Mouse (Mus musculus): ENCODE data around the gene Orc4. TPM values are rescaled to one million over a fixed set of nuclear protein-coding genes. Genes with fewer than 3 reads are reported as not detected.
A peak's percentile ranks its signal among the peaks of the same experiment; 100 is the strongest.

The Orc4 gene
- polyA plus RNA-seq (2014; fragmentation: Nextera tagmentation; extraction: Ambion mirVana) = 117 and 127 TPM in 2 replicates

DNA sequence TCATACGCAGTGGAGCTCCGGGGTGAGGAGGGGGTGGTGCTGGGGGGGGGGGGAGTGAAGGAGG, at the start of gene Orc4:
Orc4 (minus strand) TSS at position 26 of the 64 bp plus-strand sequence.
- Histone ChIP-seq H3K27ac (ENCODE audit: low read length) (peak within 1 kb of the TSS; percentile 97), H3K9ac (replicated peaks; ENCODE audit: low read depth, low read length) (peak within 1 kb of the TSS; percentile 83), H3K4me2 (replicated peaks; ENCODE audit: low read depth, low read length) (peak within 1 kb of the TSS; percentile 62), H3K4me3 (ENCODE audit: low read depth, low read length) (peak within 1 kb of the TSS; percentile 90), H3K4me1 (ENCODE audit: control insufficient read depth, insufficient read depth, low read length) (peaks cover 9% of the 10 kb centered on the region; the same call in 1 of the 2 replicates), H3K36me3 (ENCODE audit: control insufficient read depth, insufficient read depth, low read length) (no peaks in the 10 kb centered on the region), H3K27me3 (ENCODE audit: control insufficient read depth, insufficient read depth, low read length) (no peaks in the 10 kb centered on the region), H3K9me3 (ENCODE audit: control insufficient read depth, low read depth, low read length) (no peaks in the 10 kb centered on the region)
- WGBS = 0% methylated on average over 2 of the region's 2 CpGs
- no peak for ATAC-seq (ENCODE audit: insufficient number of reproducible peaks, insufficient read depth, low FRiP score, low read depth)

DNA sequence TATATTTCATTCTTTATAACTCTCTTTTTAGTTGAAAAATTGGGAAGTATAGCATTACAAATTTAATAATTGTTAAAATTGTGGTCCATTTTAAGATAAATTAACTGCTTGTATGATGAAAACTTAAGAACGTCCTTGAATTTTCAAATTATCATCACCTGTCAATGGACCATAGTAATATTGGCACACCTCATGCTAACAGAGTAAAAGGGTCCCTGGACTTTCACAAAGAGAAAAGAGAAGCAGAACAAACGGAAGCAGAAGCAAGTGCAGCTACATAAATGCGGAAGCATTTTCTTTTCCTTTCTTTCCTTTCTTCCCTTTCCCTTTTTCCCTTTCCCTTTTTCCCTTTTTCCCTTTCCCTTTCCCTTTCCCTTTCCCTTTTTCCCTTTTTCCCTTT, 40.2 kb upstream of the Orc4 start:
- ATAC-seq (ENCODE audit: insufficient number of reproducible peaks, insufficient read depth, low FRiP score, low read depth) = no peak
- Histone ChIP-seq H3K4me3 (ENCODE audit: low read depth, low read length) (no peak overlapping the region), H3K27ac (ENCODE audit: low read length) (no peak overlapping the region), H3K4me1 (ENCODE audit: control insufficient read depth, insufficient read depth, low read length) (no peaks in the 10 kb centered on the region), H3K4me2 (replicated peaks; ENCODE audit: low read depth, low read length) (no peak overlapping the region), H3K9ac (replicated peaks; ENCODE audit: low read depth, low read length) (no peak overlapping the region), H3K27me3 (ENCODE audit: control insufficient read depth, insufficient read depth, low read length) (no peaks in the 10 kb centered on the region), H3K9me3 (ENCODE audit: control insufficient read depth, low read depth, low read length) (no peaks in the 10 kb centered on the region), H3K36me3 (ENCODE audit: control insufficient read depth, insufficient read depth, low read length) (no peaks in the 10 kb centered on the region)
- 90% methylated on average over 3 of the region's 3 CpGs for WGBS

DNA sequence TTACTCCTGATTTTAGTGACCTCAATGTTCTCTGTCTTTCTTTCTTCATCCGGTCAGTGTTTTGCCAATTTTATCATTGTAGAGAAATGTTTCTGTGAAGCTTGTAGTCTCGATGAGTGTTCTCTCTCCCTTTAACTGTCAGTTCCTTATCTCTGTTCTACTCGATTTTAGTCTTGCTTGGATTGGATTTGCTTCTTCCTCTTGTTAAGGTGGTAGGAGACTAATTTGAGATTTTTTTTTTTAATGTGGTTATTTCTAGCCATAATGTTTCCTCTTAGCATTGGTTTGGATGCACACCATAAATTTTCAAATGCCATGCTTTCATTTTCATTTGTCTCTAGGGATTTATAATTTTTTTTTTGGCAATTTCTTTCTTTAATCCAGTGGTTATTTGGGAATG, 28.8 kb upstream of the Orc4 start:
- Histone ChIP-seq H3K27ac (ENCODE audit: low read length) (no peak overlapping the region), H3K4me1 (ENCODE audit: control insufficient read depth, insufficient read depth, low read length) (no peaks in the 10 kb centered on the region), H3K4me2 (replicated peaks; ENCODE audit: low read depth, low read length) (no peak overlapping the region), H3K4me3 (ENCODE audit: low read depth, low read length) (no peak overlapping the region), H3K36me3 (ENCODE audit: control insufficient read depth, insufficient read depth, low read length) (no peaks in the 10 kb centered on the region), H3K27me3 (ENCODE audit: control insufficient read depth, insufficient read depth, low read length) (no peaks in the 10 kb centered on the region), H3K9ac (replicated peaks; ENCODE audit: low read depth, low read length) (no peak overlapping the region), H3K9me3 (ENCODE audit: control insufficient read depth, low read depth, low read length) (no peaks in the 10 kb centered on the region)
- 75% methylated on average over 3 of the region's 3 CpGs for WGBS
- no peak for ATAC-seq (ENCODE audit: insufficient number of reproducible peaks, insufficient read depth, low FRiP score, low read depth)

DNA sequence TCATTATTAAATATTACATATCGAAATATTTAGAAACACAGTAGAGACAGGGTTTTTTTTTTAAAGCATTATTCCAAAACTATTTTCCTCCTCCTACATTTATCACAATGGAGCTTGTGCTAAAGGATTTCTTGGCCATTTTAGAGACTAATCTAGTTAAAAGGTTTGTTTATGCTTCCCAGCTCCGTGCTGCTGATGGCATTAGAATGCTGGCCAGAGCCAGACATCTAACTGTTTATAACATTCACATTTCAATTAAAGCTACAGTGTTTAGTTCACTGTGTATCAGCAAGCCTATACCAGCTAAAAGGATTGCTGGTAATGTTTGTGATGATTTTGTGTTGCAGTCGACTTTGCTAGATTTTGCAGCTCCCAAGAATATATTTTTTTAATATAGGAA, 6.5 kb upstream of the Orc4 start:
- Histone ChIP-seq H3K36me3 (ENCODE audit: control insufficient read depth, insufficient read depth, low read length) (no peaks in the 10 kb centered on the region), H3K9ac (replicated peaks; ENCODE audit: low read depth, low read length) (no peak overlapping the region), H3K4me2 (replicated peaks; ENCODE audit: low read depth, low read length) (no peak overlapping the region), H3K27me3 (ENCODE audit: control insufficient read depth, insufficient read depth, low read length) (no peaks in the 10 kb centered on the region), H3K4me1 (ENCODE audit: control insufficient read depth, insufficient read depth, low read length) (no peaks in the 10 kb centered on the region), H3K4me3 (ENCODE audit: low read depth, low read length) (no peak overlapping the region), H3K9me3 (ENCODE audit: control insufficient read depth, low read depth, low read length) (no peaks in the 10 kb centered on the region), H3K27ac (ENCODE audit: low read length) (no peak overlapping the region)
- WGBS = 48% methylated on average over 3 of the region's 3 CpGs
- ATAC-seq (ENCODE audit: insufficient number of reproducible peaks, insufficient read depth, low FRiP score, low read depth) = no peak

DNA sequence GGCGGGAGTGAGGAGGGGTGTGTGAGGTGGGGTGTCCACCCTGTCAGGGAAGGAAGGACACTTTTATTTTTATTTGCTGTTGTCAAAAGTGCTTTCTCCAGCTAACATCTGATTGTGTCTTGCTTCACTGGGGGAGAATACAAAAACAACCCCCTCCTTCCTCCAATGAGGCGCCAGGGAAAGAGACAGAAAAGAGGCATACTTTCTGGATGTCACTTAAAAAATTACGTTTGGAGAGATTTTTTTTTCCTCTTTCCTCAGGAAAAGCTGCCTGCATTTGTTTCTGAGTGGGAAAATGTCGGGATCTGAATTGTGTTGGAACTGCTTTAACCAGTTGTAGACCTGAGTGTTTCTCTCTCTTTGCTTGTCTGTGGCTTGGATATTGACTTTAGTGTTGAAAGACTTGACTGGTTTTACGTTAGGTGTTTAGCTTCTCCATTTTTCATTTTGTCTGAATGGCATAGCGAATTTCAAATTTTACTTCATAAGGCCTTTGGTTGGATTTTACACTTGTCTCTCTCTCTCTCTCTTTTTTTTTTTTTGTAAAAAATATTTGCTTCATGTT, 321 bp upstream of the Orc4 start:
- 2% methylated on average over 5 of the region's 6 CpGs for WGBS
- no peak for ATAC-seq (ENCODE audit: insufficient number of reproducible peaks, insufficient read depth, low FRiP score, low read depth)
- Histone ChIP-seq H3K27me3 (ENCODE audit: control insufficient read depth, insufficient read depth, low read length) (no peaks in the 10 kb centered on the region), H3K9me3 (ENCODE audit: control insufficient read depth, low read depth, low read length) (no peaks in the 10 kb centered on the region), H3K36me3 (ENCODE audit: control insufficient read depth, insufficient read depth, low read length) (no peaks in the 10 kb centered on the region), H3K27ac (ENCODE audit: low read length) (peak overlapping the region; percentile 97), H3K4me2 (replicated peaks; ENCODE audit: low read depth, low read length) (peak overlapping the region; percentile 62), H3K9ac (replicated peaks; ENCODE audit: low read depth, low read length) (peak overlapping the region; percentile 83), H3K4me1 (ENCODE audit: control insufficient read depth, insufficient read depth, low read length) (peaks cover 9% of the 10 kb centered on the region; the same call in 1 of the 2 replicates), H3K4me3 (ENCODE audit: low read depth, low read length) (peak overlapping the region; percentile 90)

DNA sequence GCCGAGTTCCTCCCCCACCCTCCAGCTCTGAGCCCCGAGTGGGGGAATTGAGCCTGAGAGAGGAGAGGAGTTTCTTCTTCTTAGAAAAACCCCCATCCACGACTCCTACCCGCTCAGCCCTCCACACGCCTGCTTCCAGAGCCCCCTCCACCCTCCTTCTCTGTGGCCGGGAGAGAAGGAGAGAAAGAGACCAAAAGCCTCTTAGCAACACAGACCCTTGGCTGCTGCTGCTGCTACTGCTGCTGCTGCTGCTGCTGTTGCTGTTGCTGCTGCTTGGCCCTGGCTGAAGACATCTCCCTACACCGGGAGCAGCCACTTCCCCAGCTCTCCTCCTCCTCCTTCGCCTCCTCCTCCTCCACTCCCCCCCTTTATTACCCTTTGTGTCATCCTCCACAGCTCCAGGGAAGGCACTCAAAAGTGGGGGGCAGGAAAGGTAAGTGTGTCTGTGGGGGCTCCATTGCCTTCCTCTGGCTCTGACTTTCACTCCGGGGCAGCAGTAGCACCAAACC, 280 bp downstream of the Orc4 start:
- H3K27me3 ChIP-seq (ENCODE audit: control insufficient read depth, insufficient read depth, low read length) = no peaks in the 10 kb centered on the region
- no peaks in the 10 kb centered on the region for H3K9me3 ChIP-seq (ENCODE audit: control insufficient read depth, low read depth, low read length)
- H3K4me1 ChIP-seq (ENCODE audit: control insufficient read depth, insufficient read depth, low read length) = peaks cover 9% of the 10 kb centered on the region; the same call in 1 of the 2 replicates
- H3K36me3 ChIP-seq (ENCODE audit: control insufficient read depth, insufficient read depth, low read length) = no peaks in the 10 kb centered on the region
- peak; percentile 59 for ATAC-seq (ENCODE audit: insufficient number of reproducible peaks, insufficient read depth, low FRiP score, low read depth)
- H3K27ac ChIP-seq (ENCODE audit: low read length) = peak overlapping the region; percentile 97
- H3K9ac ChIP-seq (replicated peaks; ENCODE audit: low read depth, low read length) = peak overlapping the region; percentile 83
- H3K4me3 ChIP-seq (ENCODE audit: low read depth, low read length) = peak overlapping the region; percentile 90
- H3K4me2 ChIP-seq (replicated peaks; ENCODE audit: low read depth, low read length) = peak overlapping the region; percentile 62
- 0% methylated on average over 8 of the region's 9 CpGs for WGBS

DNA sequence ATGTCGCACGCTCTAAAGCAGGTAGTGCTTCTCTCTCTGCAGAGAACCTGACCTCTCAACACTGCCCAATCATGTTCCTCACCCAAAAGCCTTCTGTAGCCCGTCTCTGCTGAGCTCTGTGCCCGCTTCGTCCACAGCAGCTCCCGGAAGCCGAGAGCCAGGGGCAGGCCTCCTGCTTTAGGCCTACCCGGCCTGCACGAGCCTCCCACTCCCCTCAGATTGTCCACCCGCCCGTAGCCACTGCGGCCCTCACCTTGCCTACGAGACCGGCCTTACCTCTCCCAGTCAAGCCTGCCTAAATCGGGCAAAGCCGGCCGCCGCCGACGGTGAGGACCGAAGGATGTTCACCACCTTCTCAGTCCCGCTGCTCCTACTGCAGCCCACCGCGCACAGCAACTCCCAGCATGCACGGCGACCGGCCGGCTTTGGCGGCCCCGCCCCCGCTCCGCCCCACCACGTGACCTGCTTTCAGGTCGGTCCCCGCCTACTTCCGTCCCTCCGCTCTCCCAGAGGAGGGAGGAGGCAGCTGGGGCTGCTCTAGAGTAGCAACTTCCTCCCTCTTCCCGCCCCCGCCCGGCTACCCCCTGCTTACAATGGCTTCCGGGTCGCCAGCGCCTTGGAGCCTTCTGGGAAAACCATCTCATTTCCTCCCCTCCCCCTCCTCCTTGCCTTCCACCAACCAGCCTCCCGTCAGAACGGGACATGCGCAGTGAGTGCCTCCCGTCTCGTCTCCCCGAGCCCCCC, 1.1 kb downstream of the Orc4 start, which contains the start of gene Mbd5:
Mbd5 (plus strand) TSS at position 668 of the 744 bp plus-strand sequence.
- peak; percentile 100 for ATAC-seq (ENCODE audit: insufficient number of reproducible peaks, insufficient read depth, low FRiP score, low read depth)
- Histone ChIP-seq H3K27ac (ENCODE audit: low read length) (peak within 1 kb of the TSS; percentile 97), H3K27me3 (ENCODE audit: control insufficient read depth, insufficient read depth, low read length) (no peaks in the 10 kb centered on the region), H3K36me3 (ENCODE audit: control insufficient read depth, insufficient read depth, low read length) (no peaks in the 10 kb centered on the region), H3K9ac (replicated peaks; ENCODE audit: low read depth, low read length) (peak within 1 kb of the TSS; percentile 92), H3K9me3 (ENCODE audit: control insufficient read depth, low read depth, low read length) (no peaks in the 10 kb centered on the region), H3K4me3 (ENCODE audit: low read depth, low read length) (peak within 1 kb of the TSS; percentile 90), H3K4me2 (replicated peaks; ENCODE audit: low read depth, low read length) (peak within 1 kb of the TSS; percentile 63), H3K4me1 (ENCODE audit: control insufficient read depth, insufficient read depth, low read length) (peaks cover 9% of the 10 kb centered on the region; the same call in 1 of the 2 replicates)
- 1% methylated on average over 46 of the region's 49 CpGs for WGBS

DNA sequence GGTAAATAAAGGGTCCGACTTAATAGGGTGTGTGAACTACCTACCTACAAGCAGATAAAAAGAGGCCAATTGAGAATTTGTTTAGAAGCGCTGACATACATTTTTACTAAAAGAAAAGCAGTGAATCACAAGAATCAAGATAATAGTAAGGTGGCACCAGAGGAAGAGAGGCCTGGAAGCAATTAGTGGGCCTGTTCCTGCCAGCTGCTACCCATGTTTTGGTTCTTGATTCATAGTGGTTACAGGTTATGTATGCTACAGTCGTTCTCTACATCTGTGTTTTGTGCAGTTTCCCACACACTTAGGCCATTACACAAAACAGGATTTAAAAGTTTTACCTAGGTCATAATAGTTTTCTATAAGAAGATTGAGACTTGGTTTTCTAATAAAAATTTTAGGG, 2.3 kb downstream of the Orc4 start:
- H3K9me3 ChIP-seq (ENCODE audit: control insufficient read depth, low read depth, low read length) = no peaks in the 10 kb centered on the region
- ATAC-seq (ENCODE audit: insufficient number of reproducible peaks, insufficient read depth, low FRiP score, low read depth) = no peak
- H3K36me3 ChIP-seq (ENCODE audit: control insufficient read depth, insufficient read depth, low read length) = no peaks in the 10 kb centered on the region
- WGBS = 68% methylated on average over 3 of the region's 3 CpGs
- no peaks in the 10 kb centered on the region for H3K27me3 ChIP-seq (ENCODE audit: control insufficient read depth, insufficient read depth, low read length)
- peak overlapping the region; percentile 63 for H3K4me2 ChIP-seq (replicated peaks; ENCODE audit: low read depth, low read length)
- 0 out of 2 replicates have a peak overlapping the region, but pooled peaks have one; percentile 92 for H3K9ac ChIP-seq (replicated peaks; ENCODE audit: low read depth, low read length)
- peak overlapping the region; percentile 90 for H3K4me3 ChIP-seq (ENCODE audit: low read depth, low read length)
- H3K27ac ChIP-seq (ENCODE audit: low read length) = no peak overlapping the region
- peaks cover 9% of the 10 kb centered on the region; the same call in 1 of the 2 replicates for H3K4me1 ChIP-seq (ENCODE audit: control insufficient read depth, insufficient read depth, low read length)
